Mouse (Mus musculus): Measurements from ENCODE around the gene Sf1. TPM values are rescaled to one million over a fixed set of nuclear protein-coding genes. Genes with fewer than 3 reads are reported as not detected.
A peak's percentile ranks its signal among the peaks of the same experiment; 100 is the strongest.

The Sf1 gene
- total RNA-seq, 1 experiment, result 150 TPM

DNA sequence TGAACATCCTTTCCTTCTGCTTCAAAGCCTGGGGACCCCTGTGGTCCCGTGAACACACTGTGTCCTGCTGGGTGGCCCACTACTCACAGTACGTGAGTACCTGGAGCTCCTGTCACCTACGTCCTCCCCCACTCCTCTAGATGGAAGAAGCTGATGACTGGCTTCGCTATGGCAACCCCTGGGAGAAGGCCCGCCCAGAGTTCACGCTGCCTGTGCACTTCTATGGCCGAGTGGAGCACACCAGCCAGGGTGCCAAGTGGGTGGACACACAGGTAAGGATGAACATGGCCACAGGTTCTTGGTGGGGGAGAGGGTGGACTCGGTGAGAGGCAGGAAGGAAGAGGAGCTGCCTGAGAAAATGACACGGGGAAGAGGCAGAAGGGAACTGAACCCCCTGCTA is 22.7 kb downstream of the Sf1 start:
- Histone ChIP-seq H3K9me3 (ENCODE audit: control insufficient read depth, insufficient read depth, low read depth, low read length) (no peaks in the 10 kb centered on the region), H3K9ac (ENCODE audit: insufficient read depth, low read depth, low read length, poor library complexity, severe bottlenecking) (no peak overlapping the region), H3K36me3 (ENCODE audit: control insufficient read depth, insufficient read depth, low read length, poor library complexity, severe bottlenecking) (no peaks in the 10 kb centered on the region), H3K4me3 (ENCODE audit: insufficient read depth in 1 of 2, low read depth in 1 of 2, low read length in 2 of 2, poor library complexity in 1 of 2, severe bottlenecking in 1 of 2) (no peak overlapping the region), H3K27ac (ENCODE audit: insufficient read depth, low read depth, low read length, poor library complexity, severe bottlenecking) (no peak overlapping the region), H3K4me1 (ENCODE audit: control insufficient read depth in 2 of 2, insufficient read depth in 2 of 2, low read length in 2 of 2, poor library complexity in 1 of 2) (peaks cover 6 to 29% of the 10 kb centered on the region in 2 experiments)
- in situ Hi-C loops (cut with MboI; ENCODE audit: low sequenced_read_pairs in 2 of 2, unreplicated experiment in 2 of 2), result no loop called here
- DNase-seq (ENCODE audit: low read depth, low spot score), result no peak
- no peak for TF ChIP-seq CHD2 (IDR thresholded peaks at IDR 0.05; ENCODE audit: low read depth, low read length)
- no peak for TF ChIP-seq ZC3H11A (IDR thresholded peaks at IDR 0.05; ENCODE audit: borderline replicate concordance, low read depth, low read length)
- TF ChIP-seq MAFK (IDR thresholded peaks at IDR 0.05; ENCODE audit: insufficient read depth, low read depth, low read length), result no peak
- TF ChIP-seq ZNF384 (IDR thresholded peaks at IDR 0.05; ENCODE audit: low read depth, low read length), result no peak
- no peak for TF ChIP-seq HCFC1 (IDR thresholded peaks at IDR 0.05; ENCODE audit: borderline replicate concordance, insufficient read depth, low read length)

DNA sequence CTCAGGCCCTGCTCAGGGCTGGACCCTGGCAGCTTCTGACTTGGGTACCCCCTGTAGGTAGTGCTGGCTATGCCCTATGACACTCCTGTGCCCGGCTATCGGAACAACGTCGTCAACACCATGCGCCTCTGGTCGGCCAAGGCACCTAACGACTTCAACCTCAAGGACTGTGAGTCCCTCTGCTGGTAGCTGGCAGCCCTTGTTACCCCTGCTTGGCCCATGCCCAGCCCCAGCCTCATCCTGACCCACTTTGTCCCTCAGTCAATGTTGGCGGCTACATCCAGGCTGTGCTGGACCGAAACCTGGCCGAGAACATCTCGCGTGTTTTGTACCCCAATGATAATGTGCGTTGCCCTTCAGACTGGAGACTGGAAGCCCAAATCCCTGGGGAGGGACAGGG is 24.5 kb downstream of the Sf1 start:
- TF ChIP-seq MAFK (IDR thresholded peaks at IDR 0.05; ENCODE audit: insufficient read depth, low read depth, low read length) (no peak), CHD2 (IDR thresholded peaks at IDR 0.05; ENCODE audit: low read depth, low read length) (no peak), ZC3H11A (IDR thresholded peaks at IDR 0.05; ENCODE audit: borderline replicate concordance, low read depth, low read length) (no peak), ZNF384 (IDR thresholded peaks at IDR 0.05; ENCODE audit: low read depth, low read length) (no peak), HCFC1 (IDR thresholded peaks at IDR 0.05; ENCODE audit: borderline replicate concordance, insufficient read depth, low read length) (no peak)
- Histone ChIP-seq H3K9ac (ENCODE audit: insufficient read depth, low read depth, low read length, poor library complexity, severe bottlenecking) (no peak overlapping the region), H3K27ac (ENCODE audit: insufficient read depth, low read depth, low read length, poor library complexity, severe bottlenecking) (no peak overlapping the region), H3K36me3 (ENCODE audit: control insufficient read depth, insufficient read depth, low read length, poor library complexity, severe bottlenecking) (no peaks in the 10 kb centered on the region), H3K4me1 (ENCODE audit: control insufficient read depth in 2 of 2, insufficient read depth in 2 of 2, low read length in 2 of 2, poor library complexity in 1 of 2) (peaks cover 6 to 29% of the 10 kb centered on the region in 2 experiments), H3K4me3 (ENCODE audit: insufficient read depth in 1 of 2, low read depth in 1 of 2, low read length in 2 of 2, poor library complexity in 1 of 2, severe bottlenecking in 1 of 2) (no peak overlapping the region), H3K9me3 (ENCODE audit: control insufficient read depth, insufficient read depth, low read depth, low read length) (no peaks in the 10 kb centered on the region)
- in situ Hi-C loops (cut with MboI; ENCODE audit: low sequenced_read_pairs in 2 of 2, unreplicated experiment in 2 of 2), result no loop called here
- DNase-seq (ENCODE audit: low read depth, low spot score), result no peak

DNA sequence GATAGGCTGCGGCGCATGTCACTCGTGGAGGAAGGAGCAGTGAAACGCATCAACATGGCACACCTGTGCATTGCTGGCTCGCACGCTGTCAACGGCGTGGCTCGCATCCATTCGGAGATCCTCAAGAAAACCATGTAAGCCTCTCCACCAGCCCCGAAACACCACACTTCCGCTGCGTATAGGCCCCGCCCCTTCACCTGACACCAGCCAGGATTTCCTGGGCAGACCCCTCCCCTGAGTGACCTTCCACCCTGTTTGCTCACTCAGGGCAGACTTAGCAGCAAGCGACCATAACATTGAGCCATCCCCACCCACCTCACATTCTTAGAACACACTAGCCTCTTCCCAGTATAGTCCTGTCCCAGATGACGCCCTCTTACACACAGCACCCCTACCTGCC is 26.3 kb downstream of the Sf1 start:
- Histone ChIP-seq H3K36me3 (ENCODE audit: control insufficient read depth, insufficient read depth, low read length, poor library complexity, severe bottlenecking) (no peaks in the 10 kb centered on the region), H3K9ac (ENCODE audit: insufficient read depth, low read depth, low read length, poor library complexity, severe bottlenecking) (peak overlapping the region; percentile 68), H3K27ac (ENCODE audit: insufficient read depth, low read depth, low read length, poor library complexity, severe bottlenecking) (peak overlapping the region; percentile 17; the same call in 1 of the 2 replicates), H3K4me1 (ENCODE audit: control insufficient read depth in 2 of 2, insufficient read depth in 2 of 2, low read length in 2 of 2, poor library complexity in 1 of 2) (peaks cover 6 to 20% of the 10 kb centered on the region in 2 experiments), H3K9me3 (ENCODE audit: control insufficient read depth, insufficient read depth, low read depth, low read length) (no peaks in the 10 kb centered on the region), H3K4me3 (ENCODE audit: insufficient read depth in 1 of 2, low read depth in 1 of 2, low read length in 2 of 2, poor library complexity in 1 of 2, severe bottlenecking in 1 of 2) (peak overlapping the region; percentile 68 to 69)
- TF ChIP-seq MAFK (IDR thresholded peaks at IDR 0.05; ENCODE audit: insufficient read depth, low read depth, low read length), result no peak
- TF ChIP-seq ZC3H11A (IDR thresholded peaks at IDR 0.05; ENCODE audit: borderline replicate concordance, low read depth, low read length), result no peak
- TF ChIP-seq CHD2 (IDR thresholded peaks at IDR 0.05; ENCODE audit: low read depth, low read length), result no peak
- TF ChIP-seq ZNF384 (IDR thresholded peaks at IDR 0.05; ENCODE audit: low read depth, low read length), result no peak
- TF ChIP-seq HCFC1 (IDR thresholded peaks at IDR 0.05; ENCODE audit: borderline replicate concordance, insufficient read depth, low read length), result no peak
- peak; percentile 73 for DNase-seq (ENCODE audit: low read depth, low spot score)
- in situ Hi-C loops (cut with MboI; ENCODE audit: low sequenced_read_pairs in 2 of 2, unreplicated experiment in 2 of 2), result no loop called here

DNA sequence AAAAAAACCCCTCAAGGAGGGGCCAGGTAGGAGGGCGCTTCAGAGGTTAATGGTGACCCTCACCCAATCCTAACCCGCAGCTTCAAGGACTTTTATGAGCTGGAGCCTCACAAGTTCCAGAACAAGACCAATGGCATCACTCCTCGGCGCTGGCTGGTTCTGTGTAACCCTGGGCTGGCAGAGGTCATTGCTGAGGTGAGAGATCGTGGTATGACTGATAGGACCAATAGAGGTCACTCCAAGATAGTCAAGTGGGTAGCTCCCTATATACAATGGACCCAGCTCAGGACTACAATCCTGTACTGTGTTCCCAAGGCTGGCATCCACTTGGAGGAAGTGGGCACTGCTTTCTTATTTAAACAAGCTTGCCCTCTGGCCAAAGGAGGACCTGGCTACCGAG is 26.8 kb downstream of the Sf1 start:
- H3K27ac ChIP-seq (ENCODE audit: insufficient read depth, low read depth, low read length, poor library complexity, severe bottlenecking), result peak overlapping the region; percentile 17; the same call in 1 of the 2 replicates
- H3K4me3 ChIP-seq (ENCODE audit: insufficient read depth in 1 of 2, low read depth in 1 of 2, low read length in 2 of 2, poor library complexity in 1 of 2, severe bottlenecking in 1 of 2), result peak overlapping the region in 1 of 2 experiments; percentile 68; a peak in 2 of 4 replicates
- no peak for TF ChIP-seq ZNF384 (IDR thresholded peaks at IDR 0.05; ENCODE audit: low read depth, low read length)
- no peak for TF ChIP-seq ZC3H11A (IDR thresholded peaks at IDR 0.05; ENCODE audit: borderline replicate concordance, low read depth, low read length)
- no peak for TF ChIP-seq HCFC1 (IDR thresholded peaks at IDR 0.05; ENCODE audit: borderline replicate concordance, insufficient read depth, low read length)
- no peak for TF ChIP-seq MAFK (IDR thresholded peaks at IDR 0.05; ENCODE audit: insufficient read depth, low read depth, low read length)
- TF ChIP-seq CHD2 (IDR thresholded peaks at IDR 0.05; ENCODE audit: low read depth, low read length), result no peak
- no peak for DNase-seq (ENCODE audit: low read depth, low spot score)
- peaks cover 6 to 18% of the 10 kb centered on the region in 2 experiments for H3K4me1 ChIP-seq (ENCODE audit: control insufficient read depth in 2 of 2, insufficient read depth in 2 of 2, low read length in 2 of 2, poor library complexity in 1 of 2)
- H3K9me3 ChIP-seq (ENCODE audit: control insufficient read depth, insufficient read depth, low read depth, low read length), result no peaks in the 10 kb centered on the region
- H3K9ac ChIP-seq (ENCODE audit: insufficient read depth, low read depth, low read length, poor library complexity, severe bottlenecking), result peak overlapping the region; percentile 17; the same call in 1 of the 2 replicates
- in situ Hi-C loops (cut with MboI; ENCODE audit: low sequenced_read_pairs in 2 of 2, unreplicated experiment in 2 of 2), result no loop called here
- H3K36me3 ChIP-seq (ENCODE audit: control insufficient read depth, insufficient read depth, low read length, poor library complexity, severe bottlenecking), result no peaks in the 10 kb centered on the region
